Mouse (Mus musculus): ENCODE results near the gene Lrmda.

GRCm38 (mm10) chr14:22410826-22411225 is 391.3 kb downstream of the Lrmda start:
- TF ChIP-seq CTCF (IDR thresholded peaks at IDR 0.05; ENCODE audit: low read depth) (no peak), EP300 (IDR thresholded peaks at IDR 0.05; ENCODE audit: low read depth) (no peak)

Measured in heart, postnatal 0 days (tissue).